Mouse (Mus musculus) liver, embryonic 14.5 days (tissue): ENCODE measurements at regions not wholly inside any gene's neighbourhood (a gene's known extent, or its start where the extent isn't known, plus 50 kb on each side); places are given as distances from the start of the nearest gene placed in this dataset.

Source experiments
- CTCF ChIP-seq: IDR thresholded peaks from 2 replicates; pipeline ENCODE4 v1.5.1; 2016; ENCODE audit warnings: antibody characterized with exemption, low read depth, control low read depth
- EP300 ChIP-seq: IDR thresholded peaks from 2 replicates; pipeline ENCODE4 v1.6.1; 2016; ENCODE audit warnings: antibody characterized with exemption, low read depth

GRCm38 (mm10) chr7:73595860-73596259 lies 54.2 kb upstream of the Chd2 start:
- TF ChIP-seq CTCF (no peak), EP300 (no peak)
